Mouse (Mus musculus): ENCODE data around the gene Gjb4. TPM values are rescaled to one million over a fixed set of nuclear protein-coding genes. Genes with fewer than 3 reads are reported as not detected.
A peak's percentile ranks its signal among the peaks of the same experiment; 100 is the strongest.

The Gjb4 gene
- polyA plus RNA-seq, 1 experiment from 2014 or later, result 0.06 TPM

DNA sequence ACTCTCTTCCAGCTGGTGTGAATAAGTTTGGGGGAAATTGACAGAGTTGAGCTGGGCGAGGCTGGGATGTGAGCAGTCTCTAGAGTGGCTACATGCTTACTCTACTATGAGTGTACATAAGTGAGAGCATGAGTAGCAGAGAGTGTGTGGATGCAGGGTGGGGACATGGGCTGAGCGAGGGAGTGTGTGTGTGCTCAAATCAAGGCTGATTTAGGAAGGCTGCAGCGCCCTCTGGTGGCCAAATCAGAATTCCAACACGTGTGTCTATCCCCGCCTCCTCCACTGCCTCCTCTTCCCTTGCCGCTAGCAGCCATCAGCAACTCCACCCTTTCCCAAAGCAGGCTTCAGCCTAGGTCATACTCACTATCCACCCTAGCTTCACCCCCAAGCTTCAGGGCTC is 29.1 kb downstream of the Gjb4 start:
- Histone ChIP-seq H3K4me2 (ENCODE audit: low read depth, low read length) (no peak overlapping the region), H3K27me3 (ENCODE audit: control insufficient read depth, insufficient read depth, low read depth, low read length) (peaks cover 8% of the 10 kb centered on the region), H3K9ac (ENCODE audit: low read depth, low read length) (no peak overlapping the region), H3K36me3 (ENCODE audit: control insufficient read depth, insufficient read depth) (no peaks in the 10 kb centered on the region), H3K4me1 (ENCODE audit: control insufficient read depth, low read depth, low read length) (no peaks in the 10 kb centered on the region), H3K4me3 (ENCODE audit: low read depth, low read length) (no peak overlapping the region), H3K9me3 (replicated peaks; ENCODE audit: control insufficient read depth, low read length) (no peaks in the 10 kb centered on the region), H3K27ac (ENCODE audit: low read length) (no peak overlapping the region)
- 0 out of 2 replicates have a peak, but pooled peaks have one; percentile 24 for ATAC-seq (ENCODE audit: low read depth)
- WGBS (ENCODE audit: insufficient replicate concordance), result 7% methylated on average over 6 of the region's 6 CpGs

DNA sequence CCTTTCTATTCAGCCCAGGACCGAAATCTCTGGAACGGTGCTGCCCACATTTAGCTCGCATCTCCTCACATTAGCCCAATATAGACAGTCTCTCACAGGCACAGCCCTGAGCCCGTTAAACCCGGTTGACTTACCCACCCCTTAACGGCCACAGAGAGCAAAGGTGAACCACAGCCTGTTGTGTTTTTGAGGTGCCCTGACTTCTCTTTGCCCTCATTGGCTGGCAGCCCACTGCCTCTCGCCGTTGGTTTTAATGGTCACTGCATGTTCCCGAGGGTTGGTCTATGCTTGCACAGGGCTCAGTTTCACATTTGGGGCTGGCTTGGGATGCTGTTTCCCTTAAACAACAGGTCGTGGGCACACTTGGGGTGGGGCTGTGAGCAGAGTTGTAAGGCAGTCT is 29.6 kb downstream of the Gjb4 start:
- WGBS (ENCODE audit: insufficient replicate concordance), result 63% methylated on average over 10 of the region's 10 CpGs
- Histone ChIP-seq H3K27ac (ENCODE audit: low read length) (no peak overlapping the region), H3K9me3 (replicated peaks; ENCODE audit: control insufficient read depth, low read length) (no peaks in the 10 kb centered on the region), H3K36me3 (ENCODE audit: control insufficient read depth, insufficient read depth) (no peaks in the 10 kb centered on the region), H3K27me3 (ENCODE audit: control insufficient read depth, insufficient read depth, low read depth, low read length) (peaks cover 4% of the 10 kb centered on the region), H3K4me2 (ENCODE audit: low read depth, low read length) (no peak overlapping the region), H3K4me1 (ENCODE audit: control insufficient read depth, low read depth, low read length) (no peaks in the 10 kb centered on the region), H3K9ac (ENCODE audit: low read depth, low read length) (no peak overlapping the region), H3K4me3 (ENCODE audit: low read depth, low read length) (no peak overlapping the region)
- no peak for ATAC-seq (ENCODE audit: low read depth)

DNA sequence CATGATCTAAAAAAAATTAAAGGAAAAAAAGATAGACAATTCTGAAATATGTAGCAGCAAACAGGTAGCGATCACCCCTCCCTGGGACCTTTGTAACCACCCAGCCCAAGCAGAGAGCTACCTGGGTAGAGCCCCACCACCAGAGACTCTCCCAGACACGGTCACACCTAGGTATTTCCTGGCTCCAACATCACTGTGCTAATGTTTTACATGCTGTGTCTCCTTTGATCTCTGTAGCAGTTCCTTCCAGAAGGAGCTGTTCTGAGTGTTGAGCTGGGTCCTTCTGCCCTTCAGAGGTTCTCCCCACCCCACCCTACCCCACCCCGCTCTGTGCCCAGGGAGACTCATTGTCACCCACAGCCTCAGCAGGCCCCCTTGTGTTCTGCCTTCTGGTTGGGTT is 30.2 kb downstream of the Gjb4 start:
- Histone ChIP-seq H3K36me3 (ENCODE audit: control insufficient read depth, insufficient read depth) (no peaks in the 10 kb centered on the region), H3K4me2 (ENCODE audit: low read depth, low read length) (no peak overlapping the region), H3K4me1 (ENCODE audit: control insufficient read depth, low read depth, low read length) (no peaks in the 10 kb centered on the region), H3K27ac (ENCODE audit: low read length) (no peak overlapping the region), H3K9ac (ENCODE audit: low read depth, low read length) (no peak overlapping the region), H3K4me3 (ENCODE audit: low read depth, low read length) (no peak overlapping the region), H3K9me3 (replicated peaks; ENCODE audit: control insufficient read depth, low read length) (no peaks in the 10 kb centered on the region), H3K27me3 (ENCODE audit: control insufficient read depth, insufficient read depth, low read depth, low read length) (peaks cover 2% of the 10 kb centered on the region; the same call in 1 of the 2 replicates)
- 64% methylated on average over 3 of the region's 3 CpGs for WGBS (ENCODE audit: insufficient replicate concordance)
- ATAC-seq (ENCODE audit: low read depth), result no peak

DNA sequence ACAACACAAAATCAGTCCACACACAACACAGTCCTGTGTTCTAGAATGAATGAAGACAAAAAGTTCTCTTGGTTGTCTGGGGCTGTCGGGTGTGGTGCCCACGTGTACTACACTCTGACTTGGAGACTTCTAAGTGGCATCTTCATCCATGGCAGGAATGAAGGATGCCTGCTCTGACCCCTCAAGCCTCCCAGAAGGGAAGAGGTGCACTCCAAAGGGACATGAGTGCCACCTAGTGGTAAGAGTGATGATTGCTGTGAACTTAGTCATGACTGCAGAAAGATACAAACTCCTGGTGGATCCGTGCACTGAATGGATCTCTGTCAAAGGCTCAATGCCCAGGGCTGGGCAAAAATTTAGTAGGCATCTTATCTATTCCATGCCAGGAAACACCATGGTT is 34.3 kb downstream of the Gjb4 start:
- no peak overlapping the region for H3K4me3 ChIP-seq (ENCODE audit: low read depth, low read length)
- no peak for ATAC-seq (ENCODE audit: low read depth)
- H3K27me3 ChIP-seq (ENCODE audit: control insufficient read depth, insufficient read depth, low read depth, low read length), result no peaks in the 10 kb centered on the region
- WGBS (ENCODE audit: insufficient replicate concordance), result 4% methylated on average over 3 of the region's 3 CpGs
- no peak overlapping the region for H3K27ac ChIP-seq (ENCODE audit: low read length)
- no peaks in the 10 kb centered on the region for H3K4me1 ChIP-seq (ENCODE audit: control insufficient read depth, low read depth, low read length)
- no peaks in the 10 kb centered on the region for H3K9me3 ChIP-seq (replicated peaks; ENCODE audit: control insufficient read depth, low read length)
- H3K4me2 ChIP-seq (ENCODE audit: low read depth, low read length), result no peak overlapping the region
- no peaks in the 10 kb centered on the region for H3K36me3 ChIP-seq (ENCODE audit: control insufficient read depth, insufficient read depth)
- H3K9ac ChIP-seq (ENCODE audit: low read depth, low read length), result no peak overlapping the region

DNA sequence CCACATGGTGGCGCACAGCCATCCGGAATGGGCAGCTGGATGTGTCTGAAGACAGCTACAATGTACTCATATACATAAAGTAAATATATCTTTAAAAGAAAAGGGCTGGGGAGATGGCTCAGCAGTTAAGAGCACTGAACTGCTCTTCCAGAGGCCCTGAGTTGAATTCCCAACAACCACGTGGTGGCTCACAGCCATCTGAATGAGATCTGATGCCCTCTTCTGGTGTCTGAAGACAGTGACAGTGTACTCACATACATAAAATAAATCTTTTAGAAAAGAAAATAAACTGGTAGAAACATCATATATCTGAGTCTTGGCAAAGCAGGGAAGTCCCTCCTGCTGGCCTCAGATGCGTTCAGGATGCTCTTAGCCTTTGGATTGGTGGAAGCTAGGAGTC is 36.7 kb downstream of the Gjb4 start:
- no peaks in the 10 kb centered on the region for H3K4me1 ChIP-seq (ENCODE audit: control insufficient read depth, low read depth, low read length)
- no peak overlapping the region for H3K9ac ChIP-seq (ENCODE audit: low read depth, low read length)
- no peak overlapping the region for H3K4me3 ChIP-seq (ENCODE audit: low read depth, low read length)
- WGBS (ENCODE audit: insufficient replicate concordance), result 46% methylated on average over 4 of the region's 4 CpGs
- H3K4me2 ChIP-seq (ENCODE audit: low read depth, low read length), result no peak overlapping the region
- H3K9me3 ChIP-seq (replicated peaks; ENCODE audit: control insufficient read depth, low read length), result no peaks in the 10 kb centered on the region
- H3K36me3 ChIP-seq (ENCODE audit: control insufficient read depth, insufficient read depth), result no peaks in the 10 kb centered on the region
- no peak overlapping the region for H3K27ac ChIP-seq (ENCODE audit: low read length)
- H3K27me3 ChIP-seq (ENCODE audit: control insufficient read depth, insufficient read depth, low read depth, low read length), result peaks cover 8% of the 10 kb centered on the region; the same call in 1 of the 2 replicates
- ATAC-seq (ENCODE audit: low read depth), result no peak

DNA sequence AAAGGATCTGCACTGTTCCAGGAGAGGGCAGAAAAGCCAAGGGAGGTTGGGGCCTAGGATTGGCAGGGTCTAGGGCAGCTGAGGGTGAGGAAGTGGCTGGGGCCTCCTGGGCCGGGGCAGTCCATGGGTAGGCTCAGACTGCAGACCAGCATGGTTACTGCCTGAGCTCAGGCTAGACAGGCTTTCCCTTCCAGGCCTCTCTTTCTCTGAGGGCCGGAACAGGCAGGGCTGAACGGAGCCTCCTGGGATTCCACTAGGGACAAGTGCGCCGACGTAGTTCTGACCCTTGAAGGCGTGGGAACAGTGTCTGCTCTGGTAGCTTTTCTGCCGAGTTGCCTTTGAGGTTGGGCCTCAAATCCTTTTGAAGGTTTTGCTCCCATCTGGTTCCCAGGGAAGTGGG is 38.1 kb downstream of the Gjb4 start:
- ATAC-seq (ENCODE audit: low read depth), result no peak

DNA sequence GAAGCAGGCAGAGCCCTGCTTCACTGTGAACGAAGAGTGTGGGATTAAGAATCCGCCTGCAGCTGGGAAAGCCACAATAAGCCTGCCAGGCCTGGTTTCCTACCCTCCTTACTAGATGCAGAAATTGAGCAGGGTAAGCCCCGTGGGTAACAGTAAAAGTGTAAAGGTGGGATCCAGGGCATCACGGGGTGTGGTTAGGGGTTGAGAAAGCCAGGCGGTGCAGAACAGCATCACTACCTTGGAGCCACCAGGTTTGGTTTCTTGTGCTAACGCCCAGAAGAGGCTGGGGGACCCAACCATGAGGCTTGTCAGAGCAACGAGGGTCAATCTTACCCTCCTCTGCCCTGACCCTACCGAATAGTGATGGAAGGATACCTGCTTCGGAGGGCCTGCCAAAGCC is 39.3 kb downstream of the Gjb4 start:
- no peaks in the 10 kb centered on the region for H3K4me1 ChIP-seq (ENCODE audit: control insufficient read depth, low read depth, low read length)
- H3K27me3 ChIP-seq (ENCODE audit: control insufficient read depth, insufficient read depth, low read depth, low read length), result peaks cover 8% of the 10 kb centered on the region; the same call in 1 of the 2 replicates
- WGBS (ENCODE audit: insufficient replicate concordance), result 51% methylated on average over 9 of the region's 9 CpGs
- no peak overlapping the region for H3K4me2 ChIP-seq (ENCODE audit: low read depth, low read length)
- H3K36me3 ChIP-seq (ENCODE audit: control insufficient read depth, insufficient read depth), result no peaks in the 10 kb centered on the region
- no peak overlapping the region for H3K27ac ChIP-seq (ENCODE audit: low read length)
- H3K9me3 ChIP-seq (replicated peaks; ENCODE audit: control insufficient read depth, low read length), result no peaks in the 10 kb centered on the region
- no peak overlapping the region for H3K4me3 ChIP-seq (ENCODE audit: low read depth, low read length)
- no peak for ATAC-seq (ENCODE audit: low read depth)
- no peak overlapping the region for H3K9ac ChIP-seq (ENCODE audit: low read depth, low read length)

More for the DNA sequence above, 38.1 kb downstream of the Gjb4 start:
- peaks cover 8% of the 10 kb centered on the region; the same call in 1 of the 2 replicates for H3K27me3 ChIP-seq (ENCODE audit: control insufficient read depth, insufficient read depth, low read depth, low read length)
- H3K9me3 ChIP-seq (replicated peaks; ENCODE audit: control insufficient read depth, low read length), result no peaks in the 10 kb centered on the region
- H3K4me2 ChIP-seq (ENCODE audit: low read depth, low read length), result no peak overlapping the region
- 57% methylated on average over 8 of the region's 8 CpGs for WGBS (ENCODE audit: insufficient replicate concordance)
- H3K36me3 ChIP-seq (ENCODE audit: control insufficient read depth, insufficient read depth), result no peaks in the 10 kb centered on the region
- H3K9ac ChIP-seq (ENCODE audit: low read depth, low read length), result no peak overlapping the region
- H3K4me1 ChIP-seq (ENCODE audit: control insufficient read depth, low read depth, low read length), result no peaks in the 10 kb centered on the region
- H3K4me3 ChIP-seq (ENCODE audit: low read depth, low read length), result no peak overlapping the region
- no peak overlapping the region for H3K27ac ChIP-seq (ENCODE audit: low read length)

DNA sequence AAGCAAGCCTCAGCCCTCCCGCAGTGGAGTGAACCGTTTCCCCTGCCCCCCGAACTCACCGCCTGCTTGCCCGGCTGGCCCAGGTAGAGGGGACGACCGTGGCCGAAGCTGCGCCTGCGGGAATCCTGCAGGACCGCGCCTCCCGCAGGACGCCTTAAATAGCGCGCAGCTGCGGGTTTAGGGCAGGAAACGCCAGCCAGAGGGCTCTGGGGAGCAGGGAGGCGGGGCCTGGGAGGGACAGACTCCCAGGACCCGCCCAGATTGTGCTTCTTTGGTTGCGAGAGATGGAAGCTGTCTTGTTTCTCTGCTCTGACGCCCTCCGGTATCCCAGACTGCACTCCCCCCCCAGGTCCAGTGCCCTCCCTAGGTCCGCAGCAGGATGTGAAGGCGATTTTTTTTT is 40.0 kb downstream of the Gjb4 start, which contains the start of gene Gja4:
Gene Gja4, minus strand, starts transcription at position 179 of the 400 bp plus-strand sequence.
- Histone ChIP-seq H3K27ac (ENCODE audit: low read length) (no peak within 1 kb of the TSS), H3K36me3 (ENCODE audit: control insufficient read depth, insufficient read depth) (no peaks in the 10 kb centered on the region), H3K4me2 (ENCODE audit: low read depth, low read length) (peak within 1 kb of the TSS; percentile 55), H3K27me3 (ENCODE audit: control insufficient read depth, insufficient read depth, low read depth, low read length) (peaks cover 8% of the 10 kb centered on the region; the same call in 1 of the 2 replicates), H3K4me1 (ENCODE audit: control insufficient read depth, low read depth, low read length) (no peaks in the 10 kb centered on the region), H3K4me3 (ENCODE audit: low read depth, low read length) (peak within 1 kb of the TSS; percentile 45), H3K9ac (ENCODE audit: low read depth, low read length) (no peak within 1 kb of the TSS), H3K9me3 (replicated peaks; ENCODE audit: control insufficient read depth, low read length) (no peaks in the 10 kb centered on the region)
- ATAC-seq (ENCODE audit: low read depth), result peak; percentile 58
- 1% methylated on average over 25 of the region's 25 CpGs for WGBS (ENCODE audit: insufficient replicate concordance)

DNA sequence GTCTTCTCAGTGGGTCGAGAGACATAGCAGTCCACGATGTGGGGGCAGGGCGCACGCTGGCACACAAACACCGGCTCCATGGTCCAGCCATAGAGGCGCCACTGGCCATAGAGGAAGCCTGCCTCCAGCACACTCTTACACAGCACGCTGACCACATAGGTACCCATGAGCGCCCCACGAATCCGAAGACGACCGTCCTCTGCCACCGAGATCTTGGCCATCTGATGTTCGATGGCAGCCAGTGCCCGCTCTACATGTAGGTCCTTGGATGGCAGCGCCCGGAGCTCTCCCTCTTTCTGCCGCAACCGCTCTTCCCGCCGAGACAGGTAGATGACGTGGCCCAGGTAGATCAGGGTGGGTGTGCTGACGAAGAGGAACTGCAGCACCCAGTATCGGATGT is 41.5 kb downstream of the Gjb4 start:
- peaks cover 8% of the 10 kb centered on the region; the same call in 1 of the 2 replicates for H3K27me3 ChIP-seq (ENCODE audit: control insufficient read depth, insufficient read depth, low read depth, low read length)
- no peaks in the 10 kb centered on the region for H3K9me3 ChIP-seq (replicated peaks; ENCODE audit: control insufficient read depth, low read length)
- ATAC-seq (ENCODE audit: low read depth), result no peak
- H3K9ac ChIP-seq (ENCODE audit: low read depth, low read length), result no peak overlapping the region
- no peak overlapping the region for H3K4me3 ChIP-seq (ENCODE audit: low read depth, low read length)
- no peak overlapping the region for H3K27ac ChIP-seq (ENCODE audit: low read length)
- 57% methylated on average over 24 of the region's 24 CpGs for WGBS (ENCODE audit: insufficient replicate concordance)
- H3K4me1 ChIP-seq (ENCODE audit: control insufficient read depth, low read depth, low read length), result no peaks in the 10 kb centered on the region
- no peak overlapping the region for H3K4me2 ChIP-seq (ENCODE audit: low read depth, low read length)
- H3K36me3 ChIP-seq (ENCODE audit: control insufficient read depth, insufficient read depth), result no peaks in the 10 kb centered on the region
